In the genomic region with DNA sequence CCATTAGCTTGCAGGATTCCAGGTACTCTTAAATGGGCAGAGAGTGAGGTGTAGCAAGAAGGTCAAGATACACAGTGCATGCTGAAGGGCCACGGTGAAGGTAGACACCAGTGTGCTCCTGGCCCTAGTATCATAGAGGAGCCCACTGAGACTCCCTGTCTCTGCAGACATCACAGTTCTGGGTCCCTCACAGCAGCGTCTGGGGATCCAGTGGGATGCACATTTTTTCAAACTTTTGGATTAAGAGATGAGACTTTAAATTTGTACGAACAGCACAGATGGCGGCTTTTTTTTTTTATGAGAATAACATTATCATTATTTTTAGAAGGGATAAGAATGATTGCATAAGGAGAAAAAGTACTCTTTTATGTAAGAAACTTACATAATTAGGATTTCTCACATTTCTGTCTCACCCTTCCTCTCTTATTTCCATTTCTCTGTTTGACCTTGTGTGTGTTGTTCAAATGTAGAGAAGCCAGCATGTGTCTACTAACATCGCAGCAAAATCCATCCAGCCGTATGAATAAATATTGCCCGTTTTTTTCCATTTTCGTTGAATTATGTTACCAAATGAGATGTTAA, we compare ENCODE assay signal across 16 mouse cellular contexts.
"Had no signal": no experiment of that assay in that cellular context is flagged by ENCODE, and none has a peak within 500 bp of the region (broad histone marks: within the 10 kb centered on the region; RNA-seq: fewer than 3 reads in every experiment).

No protein-coding gene starts in this region.

- DNase-seq: kidney, adult 11 months; kidney, adult 9 months; kidney, postnatal 36 days; layer of hippocampus, postnatal 36 days; lung, embryonic 14.5 days; lung, postnatal 10 days; lung, postnatal 4 days; thymus, adult 18-20 months; thymus, postnatal 14 days had no signal

- H3K27ac ChIP-seq: kidney, postnatal 0 days; limb, embryonic 15.5 days; liver, embryonic 12.5 days; midbrain, embryonic 10.5 days; neural tube, embryonic 15.5 days; stomach, postnatal 0 days had no signal

- H3K4me1 ChIP-seq: limb, embryonic 15.5 days; liver, embryonic 12.5 days; midbrain, embryonic 10.5 days; neural tube, embryonic 15.5 days had no signal

- H3K4me3 ChIP-seq: limb, embryonic 15.5 days; liver, embryonic 12.5 days; midbrain, embryonic 10.5 days; myocyte; neural tube, embryonic 15.5 days had no signal
